Mouse (Mus musculus): Measurements from ENCODE around the gene Gm28635.

- TF ChIP-seq CTCF (IDR thresholded peaks at IDR 0.05; ENCODE audit: control insufficient read depth, insufficient read depth, low read length) (no peak), POLR2A (IDR thresholded peaks at IDR 0.05; ENCODE audit: borderline replicate concordance, control insufficient read depth, low read depth, low read length) (no peak)
These were observed 46.0 kb upstream of the Gm28635 start for GRCm38 (mm10) chr2:84723856-84724255.
